In the genomic region with DNA sequence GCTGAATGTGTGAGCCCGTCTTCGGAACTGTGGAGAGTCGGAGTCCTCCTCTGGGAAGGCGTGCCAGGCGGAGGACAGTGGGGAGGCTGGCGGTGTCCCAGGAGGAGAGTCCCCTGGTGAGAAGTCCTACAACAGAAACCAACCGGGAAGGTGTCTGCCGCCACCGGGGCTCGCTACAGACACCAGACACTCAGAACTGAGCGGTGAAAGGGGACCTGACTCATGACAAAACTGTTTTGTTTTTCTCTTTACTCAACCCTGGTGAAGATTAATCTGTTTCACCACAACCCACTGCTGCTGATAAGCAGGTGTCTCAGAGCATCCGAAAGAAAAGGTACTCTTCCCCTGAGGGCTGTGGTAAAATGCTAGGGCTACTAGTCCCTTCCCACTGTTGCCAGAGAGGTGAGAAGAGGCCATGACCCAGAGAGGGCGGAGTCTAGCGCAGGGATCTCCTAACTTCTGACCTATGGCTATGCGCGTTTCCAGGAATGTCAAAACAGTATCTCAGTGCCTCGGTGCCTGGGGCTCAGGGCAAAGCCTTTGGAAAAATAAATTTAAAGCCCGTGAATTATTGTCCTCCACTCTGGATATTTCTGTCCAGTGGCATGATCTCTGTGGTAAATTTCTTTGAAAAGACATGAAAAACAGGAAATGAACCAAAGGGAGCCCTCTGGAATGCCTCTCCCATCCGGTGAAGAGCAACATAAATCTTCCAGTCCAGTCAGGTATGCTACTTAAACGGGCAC, we compare ENCODE assay signal across 12 mouse cellular contexts.
DNase-seq lines count a peak whose midpoint lies in the region; ATAC-seq and TF ChIP-seq lines count a peak whose summit lies in the region.
"Had no signal": no experiment of that assay in that cellular context is flagged by ENCODE, and none has a peak within 500 bp of the region (broad histone marks: within the 10 kb centered on the region; RNA-seq: fewer than 3 reads in every experiment).

No protein-coding gene starts in this region.

- no peak for TF ChIP-seq POLR2A in bone marrow, adult 2 months (IDR thresholded peaks at IDR 0.05; ENCODE audit: borderline replicate concordance, control insufficient read depth, low read depth, low read length)
- TF ChIP-seq POLR2A in thymus, adult 2 months (IDR thresholded peaks at IDR 0.05; ENCODE audit: control insufficient read depth, extremely low read depth, insufficient read depth, low read length, poor library complexity): no peak

- peak overlapping the region; percentile 9 for H3K4me3 ChIP-seq in bone marrow, adult 2 months (replicated peaks; ENCODE audit: control insufficient read depth, low read depth, low read length)
- H3K4me3 ChIP-seq in kidney, embryonic 15.5 days (replicated peaks): no peak overlapping the region
- H3K4me3 ChIP-seq in thymus, adult 2 months (ENCODE audit: control insufficient read depth, insufficient read depth, low read length): peak overlapping the region; percentile 56
- H3K4me3 ChIP-seq: embryonic facial prominence, embryonic 13.5 days; heart, adult 2 months had no signal

- peak; percentile 58 to 88 for DNase-seq in adrenal gland, adult (ENCODE audit: inconsistent age in 2 of 2, low spot score in 1 of 2)
- DNase-seq in adrenal gland, postnatal 4 days (ENCODE audit: low spot score in 2 of 2): no peak
- peak; percentile 32 for DNase-seq in thymus, adult 2 months
- DNase-seq in ovary, postnatal 10 days (ENCODE audit: low spot score): no peak
- DNase-seq in layer of hippocampus, postnatal 25 days (ENCODE audit: extremely low spot score in 1 of 2, low spot score in 1 of 2): no peak
- no peak for DNase-seq in right cerebral cortex, postnatal 36 days (ENCODE audit: low spot score in 2 of 2)
- DNase-seq: heart, adult 2 months; layer of hippocampus, postnatal 36 days; lung, embryonic 14.5 days had no signal

- 67% methylated on average over 20 of the region's 20 CpGs for WGBS in bone marrow, adult 2 months
- 38% methylated on average over 20 of the region's 20 CpGs for WGBS in kidney, embryonic 15.5 days
- WGBS in thymus, adult 2 months: 30% methylated on average over 20 of the region's 20 CpGs

- H3K27me3 ChIP-seq in kidney, embryonic 15.5 days: no peaks in the 10 kb centered on the region
- no peaks in the 10 kb centered on the region for H3K27me3 ChIP-seq in thymus, adult 2 months (ENCODE audit: control insufficient read depth, insufficient read depth, low read length)
- H3K27me3 ChIP-seq: embryonic facial prominence, embryonic 13.5 days had no signal

- H3K4me1 ChIP-seq in bone marrow, adult 2 months (ENCODE audit: control insufficient read depth, insufficient read depth, low read length): peaks cover 4% of the 10 kb centered on the region
- H3K4me1 ChIP-seq in kidney, embryonic 15.5 days: peaks cover 14% of the 10 kb centered on the region
- peaks cover 15% of the 10 kb centered on the region for H3K4me1 ChIP-seq in thymus, adult 2 months (replicated peaks; ENCODE audit: control insufficient read depth, insufficient read depth, low read length)
- H3K4me1 ChIP-seq: embryonic facial prominence, embryonic 13.5 days had no signal

- H3K27ac ChIP-seq in bone marrow, adult 2 months (ENCODE audit: control insufficient read depth, insufficient read depth, low read depth, low read length, poor library complexity): peak overlapping the region; percentile 67
- H3K27ac ChIP-seq in kidney, embryonic 15.5 days: peak overlapping the region; percentile 65
- peak overlapping the region; percentile 87 for H3K27ac ChIP-seq in thymus, adult 2 months (ENCODE audit: control insufficient read depth, insufficient read depth, low read length)
- H3K27ac ChIP-seq: embryonic facial prominence, embryonic 13.5 days; heart, adult 2 months had no signal

- H3K9me3 ChIP-seq in kidney, embryonic 15.5 days (replicated peaks): no peaks in the 10 kb centered on the region
- H3K9me3 ChIP-seq: embryonic facial prominence, embryonic 13.5 days had no signal

- H3K9ac ChIP-seq in kidney, embryonic 15.5 days: no peak overlapping the region
- H3K9ac ChIP-seq: embryonic facial prominence, embryonic 13.5 days; lung, embryonic 14.5 days had no signal

- TF ChIP-seq CTCF in bone marrow, adult 2 months (IDR thresholded peaks at IDR 0.05; ENCODE audit: control insufficient read depth, insufficient read depth, low read length): no peak
- no peak for TF ChIP-seq CTCF in thymus, adult 2 months (IDR thresholded peaks at IDR 0.05; ENCODE audit: borderline replicate concordance, control insufficient read depth, extremely low read depth, insufficient read depth, low read length, poor library complexity)

- peaks cover 13% of the 10 kb centered on the region for H3K36me3 ChIP-seq in kidney, embryonic 15.5 days
- H3K36me3 ChIP-seq in thymus, adult 2 months (ENCODE audit: control insufficient read depth, insufficient read depth, low read length): no peaks in the 10 kb centered on the region

- peak; percentile 71 for ATAC-seq in kidney, embryonic 15.5 days (replicated peaks; ENCODE audit: low FRiP score)

- H3K4me2 ChIP-seq in kidney, embryonic 15.5 days: peak overlapping the region; percentile 24
- H3K4me2 ChIP-seq: embryonic facial prominence, embryonic 13.5 days; lung, embryonic 14.5 days had no signal

Comparison
In these comparisons a context has a peak if more than half of its experiments do, and no peak if none do; other contexts are left out.
1. DNase-seq: peak in adrenal gland, adult (2 of 2) and thymus, adult 2 months (single experiment); none in adrenal gland, postnatal 4 days (0 of 2), ovary, postnatal 10 days (single experiment), layer of hippocampus, postnatal 25 days (0 of 2) and right cerebral cortex, postnatal 36 days (0 of 2).
2. Peak in every context shown above with its lines, with median percentiles within 50 percentile points of each other: H3K27ac ChIP-seq.